Mouse (Mus musculus) bone marrow macrophage, adult 2 months (primary cell): ENCODE measurements around the gene Krr1.

Source experiments
- CTCF ChIP-seq: IDR thresholded peaks from 2 replicates; pipeline ENCODE4 v1.5.1; 2012; ENCODE audit warnings: low read depth, mild to moderate bottlenecking, low read length, moderate library complexity
- POLR2A ChIP-seq: IDR thresholded peaks from 2 replicates; pipeline ENCODE4 v1.6.1; 2012; ENCODE audit warnings: mild to moderate bottlenecking, low read depth, low read length, borderline replicate concordance

DNA sequence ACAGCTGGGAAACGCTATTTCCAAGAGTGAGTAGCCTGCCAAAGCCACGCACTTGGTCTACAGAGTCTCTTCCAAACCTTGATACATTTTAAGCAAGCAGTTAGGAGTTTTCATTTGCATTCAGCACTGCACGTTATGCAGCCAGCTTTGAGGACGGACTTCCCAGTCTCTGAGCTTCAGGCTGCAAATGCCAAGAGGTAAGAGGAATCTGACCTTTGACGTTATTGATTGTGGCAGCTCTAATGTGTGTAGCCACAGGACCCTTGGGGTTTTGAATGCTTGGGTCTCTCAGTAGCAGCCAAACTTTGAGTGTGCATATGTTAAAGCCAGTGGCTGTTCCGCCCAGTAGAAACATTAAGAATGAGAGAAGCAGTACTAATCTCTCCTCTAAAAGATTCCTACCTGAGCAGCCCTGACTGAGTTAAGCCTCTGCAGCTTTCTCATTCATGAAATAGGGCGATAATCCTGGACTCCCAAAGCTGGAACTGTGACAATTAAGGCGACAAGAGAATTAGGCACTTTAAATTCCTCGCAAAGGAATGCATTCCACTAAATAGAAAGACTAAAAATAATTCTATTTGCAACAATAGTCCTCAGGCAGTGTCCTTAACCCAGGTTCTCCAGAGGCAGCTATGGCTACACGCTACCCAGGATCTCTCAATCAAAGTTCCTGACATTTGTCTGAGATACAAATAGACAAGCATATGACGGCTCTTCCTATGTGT, 39.7 kb upstream of the Krr1 start:
- TF ChIP-seq POLR2A (no peak), CTCF (no peak)
